Mouse (Mus musculus) bone marrow, adult 2 months (tissue): Measurements from ENCODE around the gene Rab26.

Experiments used
- CTCF ChIP-seq: fragments of 200-500 bp; IDR thresholded peaks from 2 replicates; pipeline ENCODE4 v1.5.1; 2011; ENCODE audit warnings: low read length, control low read depth; ENCODE audit not compliant: control insufficient read depth, insufficient read depth
- POLR2A ChIP-seq: fragments of 200-500 bp; IDR thresholded peaks from 2 replicates; pipeline ENCODE4 v1.6.1; 2011; ENCODE audit warnings: low read depth, mild to moderate bottlenecking, control low read depth, low read length, borderline replicate concordance; ENCODE audit not compliant: control insufficient read depth

- peak; percentile 73; the same call in 1 of the 2 replicates for TF ChIP-seq POLR2A
- TF ChIP-seq CTCF, result peak; percentile 96
Measured at GRCm38 (mm10) chr17:24478663-24479380, 55.2 kb downstream of the Rab26 start, which contains the start of gene Mlst8.
